Mouse (Mus musculus): ENCODE measurements around the gene Tmem231. TPM values are rescaled to one million over a fixed set of nuclear protein-coding genes. Genes with fewer than 3 reads are reported as not detected.

Tmem231 gene
- total and polyA plus RNA-seq, 3 experiments, result 2.1 to 2.6 (median 2.1) TPM

GRCm38 (mm10) chr8:111963091-111963490, 29.4 kb upstream of the Tmem231 start:
- DNase-seq, result no peak
- intact Hi-C loops (cut with DNase I), result no loop called here
- 47% methylated on average over 10 of the region's 10 CpGs for WGBS
- Histone ChIP-seq H3K9ac (ENCODE audit: low read depth, low read length) (no peak overlapping the region), H3K4me1 (ENCODE audit: control insufficient read depth, insufficient read depth, low read length) (no peaks in the 10 kb centered on the region), H3K27ac (no peak overlapping the region), H3K36me3 (ENCODE audit: control insufficient read depth, insufficient read depth, low read length) (no peaks in the 10 kb centered on the region; the same call in 1 of the 2 replicates), H3K79me2 (replicated peaks; ENCODE audit: control insufficient read depth, insufficient read depth, low read length) (no peaks in the 10 kb centered on the region), H3K4me3 (no peak overlapping the region), H3K27me3 (ENCODE audit: control insufficient read depth, insufficient read depth, low read length) (no peaks in the 10 kb centered on the region)
- TF ChIP-seq EP300 (IDR thresholded peaks at IDR 0.05; ENCODE audit: insufficient read depth, low read depth, low read length) (no peak), POLR2A (IDR thresholded peaks at IDR 0.05; ENCODE audit: insufficient read depth, low read depth, low read length) (no peak), CTCF (IDR thresholded peaks at IDR 0.05) (no peak)

- intact Hi-C loops (cut with DNase I), result no loop called here
- Histone ChIP-seq H3K4me1 (ENCODE audit: control insufficient read depth, insufficient read depth, low read length) (no peaks in the 10 kb centered on the region), H3K27me3 (ENCODE audit: control insufficient read depth, insufficient read depth, low read length) (no peaks in the 10 kb centered on the region), H3K36me3 (ENCODE audit: control insufficient read depth, insufficient read depth, low read length) (no peaks in the 10 kb centered on the region; the same call in 1 of the 2 replicates), H3K27ac (no peak overlapping the region), H3K9ac (ENCODE audit: low read depth, low read length) (no peak overlapping the region), H3K79me2 (replicated peaks; ENCODE audit: control insufficient read depth, insufficient read depth, low read length) (no peaks in the 10 kb centered on the region), H3K4me3 (no peak overlapping the region)
- WGBS, result 27% methylated on average over 1 of the region's 1 CpGs
- no peak for DNase-seq
- TF ChIP-seq EP300 (IDR thresholded peaks at IDR 0.05; ENCODE audit: insufficient read depth, low read depth, low read length) (no peak), POLR2A (IDR thresholded peaks at IDR 0.05; ENCODE audit: insufficient read depth, low read depth, low read length) (no peak), CTCF (IDR thresholded peaks at IDR 0.05) (no peak)
Measured at GRCm38 (mm10) chr8:111962589-111962988, 28.9 kb upstream of the Tmem231 start.

GRCm38 (mm10) chr8:111961330-111961729, 27.6 kb upstream of the Tmem231 start:
- no peak overlapping the region for H3K27ac ChIP-seq
- WGBS, result 85% methylated on average over 3 of the region's 3 CpGs
- no peaks in the 10 kb centered on the region; the same call in 1 of the 2 replicates for H3K36me3 ChIP-seq (ENCODE audit: control insufficient read depth, insufficient read depth, low read length)
- H3K4me3 ChIP-seq, result no peak overlapping the region
- H3K9ac ChIP-seq (ENCODE audit: low read depth, low read length), result no peak overlapping the region
- no peaks in the 10 kb centered on the region for H3K4me1 ChIP-seq (ENCODE audit: control insufficient read depth, insufficient read depth, low read length)
- no peaks in the 10 kb centered on the region for H3K27me3 ChIP-seq (ENCODE audit: control insufficient read depth, insufficient read depth, low read length)
- no peaks in the 10 kb centered on the region for H3K79me2 ChIP-seq (replicated peaks; ENCODE audit: control insufficient read depth, insufficient read depth, low read length)
- no peak for DNase-seq
- TF ChIP-seq CTCF (IDR thresholded peaks at IDR 0.05), result no peak
- TF ChIP-seq EP300 (IDR thresholded peaks at IDR 0.05; ENCODE audit: insufficient read depth, low read depth, low read length), result no peak
- TF ChIP-seq POLR2A (IDR thresholded peaks at IDR 0.05; ENCODE audit: insufficient read depth, low read depth, low read length), result no peak
- intact Hi-C loops (cut with DNase I), result no loop called here

- no peak for DNase-seq
- no peak overlapping the region for H3K9ac ChIP-seq (ENCODE audit: low read depth, low read length)
- 65% methylated on average over 15 of the region's 15 CpGs for whole genome bisulfite sequencing
- intact Hi-C loops (cut with DNase I), result no loop called here
- no peak overlapping the region for H3K27ac ChIP-seq
- no peaks in the 10 kb centered on the region for H3K79me2 ChIP-seq (replicated peaks; ENCODE audit: control insufficient read depth, insufficient read depth, low read length)
- H3K36me3 ChIP-seq (ENCODE audit: control insufficient read depth, insufficient read depth, low read length), result no peaks in the 10 kb centered on the region; the same call in 1 of the 2 replicates
- H3K27me3 ChIP-seq (ENCODE audit: control insufficient read depth, insufficient read depth, low read length), result no peaks in the 10 kb centered on the region
- H3K4me3 ChIP-seq, result no peak overlapping the region
- TF ChIP-seq CTCF (IDR thresholded peaks at IDR 0.05) (no peak), POLR2A (IDR thresholded peaks at IDR 0.05; ENCODE audit: insufficient read depth, low read depth, low read length) (no peak), EP300 (IDR thresholded peaks at IDR 0.05; ENCODE audit: insufficient read depth, low read depth, low read length) (no peak)
- H3K4me1 ChIP-seq (ENCODE audit: control insufficient read depth, insufficient read depth, low read length), result no peaks in the 10 kb centered on the region
Measured at GRCm38 (mm10) chr8:111960591-111961321, 27.1 kb upstream of the Tmem231 start.

GRCm38 (mm10) chr8:111957231-111957630, 23.6 kb upstream of the Tmem231 start:
- Histone ChIP-seq H3K27me3 (ENCODE audit: control insufficient read depth, insufficient read depth, low read length) (no peaks in the 10 kb centered on the region), H3K4me3 (no peak overlapping the region), H3K27ac (no peak overlapping the region), H3K9ac (ENCODE audit: low read depth, low read length) (no peak overlapping the region), H3K79me2 (replicated peaks; ENCODE audit: control insufficient read depth, insufficient read depth, low read length) (no peaks in the 10 kb centered on the region), H3K4me1 (ENCODE audit: control insufficient read depth, insufficient read depth, low read length) (no peaks in the 10 kb centered on the region), H3K36me3 (ENCODE audit: control insufficient read depth, insufficient read depth, low read length) (no peaks in the 10 kb centered on the region; the same call in 1 of the 2 replicates)
- no peak for DNase-seq
- intact Hi-C loops (cut with DNase I), result no loop called here
- WGBS, result 91% methylated on average over 2 of the region's 2 CpGs
- TF ChIP-seq CTCF (IDR thresholded peaks at IDR 0.05) (no peak), EP300 (IDR thresholded peaks at IDR 0.05; ENCODE audit: insufficient read depth, low read depth, low read length) (no peak), POLR2A (IDR thresholded peaks at IDR 0.05; ENCODE audit: insufficient read depth, low read depth, low read length) (no peak)

- no peaks in the 10 kb centered on the region for H3K79me2 ChIP-seq (replicated peaks; ENCODE audit: control insufficient read depth, insufficient read depth, low read length)
- 77% methylated on average over 5 of the region's 5 CpGs for WGBS
- DNase-seq, result no peak
- H3K9ac ChIP-seq (ENCODE audit: low read depth, low read length), result no peak overlapping the region
- intact Hi-C loops (cut with DNase I), result no loop called here
- no peaks in the 10 kb centered on the region for H3K4me1 ChIP-seq (ENCODE audit: control insufficient read depth, insufficient read depth, low read length)
- TF ChIP-seq EP300 (IDR thresholded peaks at IDR 0.05; ENCODE audit: insufficient read depth, low read depth, low read length), result no peak
- no peak for TF ChIP-seq CTCF (IDR thresholded peaks at IDR 0.05)
- TF ChIP-seq POLR2A (IDR thresholded peaks at IDR 0.05; ENCODE audit: insufficient read depth, low read depth, low read length), result no peak
- no peak overlapping the region for H3K4me3 ChIP-seq
- no peaks in the 10 kb centered on the region for H3K27me3 ChIP-seq (ENCODE audit: control insufficient read depth, insufficient read depth, low read length)
- no peak overlapping the region for H3K27ac ChIP-seq
- H3K36me3 ChIP-seq (ENCODE audit: control insufficient read depth, insufficient read depth, low read length), result no peaks in the 10 kb centered on the region; the same call in 1 of the 2 replicates
Measured at GRCm38 (mm10) chr8:111955879-111956278, 22.2 kb upstream of the Tmem231 start.
